Mouse (Mus musculus) spleen, postnatal 10 days (tissue): ENCODE results near the gene Hddc3.

Experiments used
- DNase-seq, 2 experiments: peaks; one replicate each; pipeline ENCODE4 v3.0.0; 2021 to 2022; ENCODE audit warnings: low spot score in 2 of 2

Gene Hddc3

DNA sequence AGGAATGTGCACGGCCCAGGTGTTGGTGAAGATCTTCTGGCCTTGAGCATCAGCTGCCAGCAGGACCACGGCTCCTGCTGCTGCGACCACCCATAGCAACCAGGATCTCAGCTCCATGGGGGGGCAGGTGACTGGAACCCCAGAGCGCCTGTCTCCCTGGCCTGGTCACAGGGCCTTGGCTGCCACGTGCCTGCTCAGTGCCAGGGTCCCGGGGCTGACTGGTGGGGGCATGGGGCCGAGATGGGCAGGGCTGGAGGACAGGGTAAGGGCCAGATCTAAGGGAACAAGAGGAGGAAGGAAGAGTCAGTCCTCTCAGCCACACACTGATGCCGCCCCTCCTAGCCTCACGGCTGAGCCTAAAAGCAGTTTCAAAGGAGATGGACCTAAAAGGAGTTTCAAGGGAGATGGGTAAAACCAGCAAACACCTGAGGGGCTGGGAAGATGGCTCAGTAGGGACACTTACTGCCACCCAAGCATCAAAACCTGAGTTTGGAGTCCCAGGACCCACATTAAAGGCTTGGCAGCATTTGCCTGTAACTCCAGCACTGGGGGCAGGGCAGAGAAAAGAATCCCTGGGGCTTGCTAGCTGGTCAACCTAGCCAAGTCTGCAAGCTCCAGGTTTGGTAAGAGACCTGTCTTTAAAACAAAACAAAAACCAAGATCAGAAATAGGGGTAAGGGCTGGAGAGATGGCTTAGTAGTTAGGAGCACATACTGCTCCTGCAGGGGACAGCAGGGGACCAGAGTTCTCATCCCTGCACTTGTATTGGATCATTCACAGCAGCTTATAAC is 55.9 kb downstream of the Hddc3 start:
- no peak for DNase-seq

DNA sequence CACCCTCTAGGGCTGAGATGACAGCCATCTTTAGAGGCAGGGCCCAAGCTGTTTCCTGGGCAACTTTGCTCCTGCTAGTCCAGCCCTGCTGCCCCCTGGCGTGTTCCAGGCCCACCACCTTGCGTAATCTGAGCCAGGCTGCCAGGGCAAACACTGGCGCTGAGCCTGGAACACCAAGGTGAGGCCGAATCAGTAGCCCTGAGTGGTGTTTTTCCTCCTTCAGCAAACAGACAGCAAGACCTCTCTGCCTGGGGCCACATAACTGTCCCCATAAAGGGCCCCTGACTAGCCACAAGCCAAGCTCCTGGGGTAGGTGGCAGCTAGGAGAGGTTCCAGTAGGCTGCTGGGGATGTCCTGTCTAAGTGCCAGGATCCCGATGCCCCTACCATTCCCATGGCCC is 57.2 kb downstream of the Hddc3 start:
- DNase-seq = no peak
